Mouse (Mus musculus): Measurements from ENCODE around the gene Tuba1b.
"Not testable (repeated sequence)": the region's sequence is repeated elsewhere in the genome, so short reads cannot be mapped to it uniquely, and the experiment has no call there.

The Tuba1b gene

GRCm38 (mm10) chr15:98954425-98955253 lies 20.3 kb upstream of the Tuba1b start:
- DNase-seq (ENCODE audit: low spot score in 2 of 2): peak in 1 of 2 experiments; percentile 34

- DNase-seq (ENCODE audit: low spot score in 2 of 2): peak; percentile 95 to 96
Observed at GRCm38 (mm10) chr15:98953401-98954356, 19.3 kb upstream of the Tuba1b start, which contains the start of the genes Gm49450 and Tuba1a. Gene Gm49450, minus strand, starts transcription at chr15:98953551. Gene Tuba1a, minus strand, starts transcription at chr15:98953703.

GRCm38 (mm10) chr15:98952751-98953400 lies 18.5 kb upstream of the Tuba1b start:
- DNase-seq (ENCODE audit: low spot score in 2 of 2): peak in 1 of 2 experiments; percentile 75

- no peak for DNase-seq (ENCODE audit: low spot score in 2 of 2)
Observed at GRCm38 (mm10) chr15:98952063-98952455, 17.7 kb upstream of the Tuba1b start.

GRCm38 (mm10) chr15:98951122-98952062 lies 17.0 kb upstream of the Tuba1b start:
- not testable (repeated sequence) for DNase-seq (ENCODE audit: low spot score in 2 of 2)

- DNase-seq (ENCODE audit: low spot score in 2 of 2): no peak
Observed at GRCm38 (mm10) chr15:98949607-98949892, 15.2 kb upstream of the Tuba1b start.

GRCm38 (mm10) chr15:98948857-98949606 lies 14.7 kb upstream of the Tuba1b start:
- DNase-seq (ENCODE audit: low spot score in 2 of 2): no peak

- no peak for DNase-seq (ENCODE audit: low spot score in 2 of 2)
Observed at GRCm38 (mm10) chr15:98948382-98948781, 14.0 kb upstream of the Tuba1b start.

- no peak for DNase-seq (ENCODE audit: low spot score in 2 of 2)
Observed at GRCm38 (mm10) chr15:98947884-98948283, 13.5 kb upstream of the Tuba1b start.

- DNase-seq (ENCODE audit: low spot score in 2 of 2): no peak
Observed at GRCm38 (mm10) chr15:98943133-98943532, 8.8 kb upstream of the Tuba1b start.

GRCm38 (mm10) chr15:98942081-98942480 lies 7.7 kb upstream of the Tuba1b start:
- DNase-seq (ENCODE audit: low spot score in 2 of 2): no peak

GRCm38 (mm10) chr15:98941539-98941938 lies 7.2 kb upstream of the Tuba1b start:
- DNase-seq (ENCODE audit: low spot score in 2 of 2): no peak

- DNase-seq (ENCODE audit: low spot score in 2 of 2): no peak
Observed at GRCm38 (mm10) chr15:98940816-98941215, 6.5 kb upstream of the Tuba1b start.

- peak; percentile 93 to 94 for DNase-seq (ENCODE audit: low spot score in 2 of 2)
Observed at GRCm38 (mm10) chr15:98933833-98934216, 540 bp downstream of the Tuba1b start.

- DNase-seq (ENCODE audit: low spot score in 2 of 2): peak in 1 of 2 experiments; percentile 23
Observed at GRCm38 (mm10) chr15:98933004-98933671, 1.2 kb downstream of the Tuba1b start.

GRCm38 (mm10) chr15:98930998-98931397 lies 3.4 kb downstream of the Tuba1b start:
- no peak for DNase-seq (ENCODE audit: low spot score in 2 of 2)

GRCm38 (mm10) chr15:98930017-98930734 lies 4.2 kb downstream of the Tuba1b start:
- no peak for DNase-seq (ENCODE audit: low spot score in 2 of 2)

GRCm38 (mm10) chr15:98928598-98929240 lies 5.6 kb downstream of the Tuba1b start:
- peak; percentile 68 to 80 for DNase-seq (ENCODE audit: low spot score in 2 of 2)
